Mouse (Mus musculus) midbrain, embryonic 11.5 days (tissue): ENCODE data around the gene Fam241b. TPM values are rescaled to one million over a fixed set of nuclear protein-coding genes. Genes with fewer than 3 reads are reported as not detected.
A peak's percentile ranks its signal among the peaks of the same experiment; 100 is the strongest.
"Not testable (repeated sequence)": the region's sequence is repeated elsewhere in the genome, so short reads cannot be mapped to it uniquely, and the experiment has no call there.

Source experiments
- ATAC-seq: fragments of 200-750 bp; cut with Nextera tagmentation; 2 replicates; pipeline ENCODE4 v1.8.0; 2017; ENCODE audit warnings: moderate TSS enrichment, moderate library complexity; ENCODE audit not compliant: low FRiP score
- DNase-seq: peaks from one replicate; pipeline ENCODE4 v3.0.0; 2015; ENCODE audit warnings: low spot score; ENCODE audit errors: missing footprints
- H3K27ac ChIP-seq: fragments of 300-500 bp; sonication (generic); 2 replicates; pipeline ENCODE4 v1.5.1; 2014; ENCODE audit warnings: low read depth, low read length
- H3K27me3 ChIP-seq: fragments of 300-500 bp; sonication (generic); 2 replicates; pipeline ENCODE4 v1.6.1; 2014; ENCODE audit warnings: mild to moderate bottlenecking, low read length, moderate library complexity, mixed read lengths; ENCODE audit not compliant: control insufficient read depth, insufficient read depth
- H3K36me3 ChIP-seq: fragments of 300-500 bp; sonication (generic); 2 replicates; pipeline ENCODE4 v1.6.1; 2014; ENCODE audit warnings: mild to moderate bottlenecking, low read length, moderate library complexity, mixed read lengths; ENCODE audit not compliant: control insufficient read depth, insufficient read depth
- H3K4me1 ChIP-seq: fragments of 300-500 bp; sonication (generic); 2 replicates; pipeline ENCODE4 v1.6.1; 2014; ENCODE audit warnings: low read length; ENCODE audit not compliant: control insufficient read depth, insufficient read depth
- H3K4me2 ChIP-seq: fragments of 300-500 bp; sonication (generic); 2 replicates; pipeline ENCODE4 v1.6.1; 2014; ENCODE audit warnings: mild to moderate bottlenecking, moderate library complexity
- H3K4me3 ChIP-seq: fragments of 300-500 bp; sonication (generic); 2 replicates; pipeline ENCODE4 v1.5.1; 2014; ENCODE audit warnings: low read depth, low read length
- H3K9ac ChIP-seq: fragments of 300-500 bp; sonication (generic); 2 replicates; pipeline ENCODE4 v1.6.1; 2014; ENCODE audit warnings: low read length
- H3K9me3 ChIP-seq: fragments of 300-500 bp; sonication (generic); 2 replicates; pipeline ENCODE4 v1.6.1; 2016; ENCODE audit warnings: low read length; ENCODE audit not compliant: control insufficient read depth
- WGBS: fragments of 180-500 bp; shearing (Covaris S2); extraction: QIAGEN DNeasy Blood & Tissue Kit; methylation state at CpG from one replicate; pipeline ENCODE4 v1.1.7; 2014; 5-methylcytosine and 5-hydroxymethylcytosine counted together
- polyA plus RNA-seq: library from polyadenylated mRNA; unstranded; fragments of >200 nt; fragmentation: Nextera tagmentation; extraction: Ambion mirVana; gene quantifications from 2 replicates; pipeline ENCODE4 v1.2.1, GENCODE M21; 2014

Fam241b gene
- polyA plus RNA-seq, 1 experiment from 2014 or later: 7.1 TPM

DNA sequence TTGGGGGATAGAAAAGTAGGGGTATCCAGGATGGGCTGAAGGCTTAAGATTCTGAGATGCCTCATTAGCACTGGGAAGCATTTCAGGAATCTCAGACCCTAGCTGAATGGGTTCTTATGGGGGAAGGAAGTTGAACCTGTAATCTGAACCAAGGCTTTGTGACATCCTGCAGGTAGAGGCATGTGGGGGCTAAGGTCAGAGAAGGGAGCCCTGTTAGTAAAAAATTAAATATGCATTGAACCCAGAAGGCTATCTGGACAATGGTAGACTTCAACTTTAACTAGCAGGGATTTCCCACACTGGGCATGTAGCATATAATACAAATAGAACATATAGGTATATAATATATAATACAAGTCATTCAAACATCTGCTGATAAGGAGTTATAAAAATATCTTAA is 54.2 kb downstream of the Fam241b start:
- no peak overlapping the region for H3K27ac ChIP-seq
- H3K4me3 ChIP-seq: no peak overlapping the region
- H3K36me3 ChIP-seq: no peaks in the 10 kb centered on the region
- no peaks in the 10 kb centered on the region for H3K4me1 ChIP-seq
- ATAC-seq (no peak), DNase-seq (peak; percentile 64)
- no peaks in the 10 kb centered on the region for H3K27me3 ChIP-seq
- no peak overlapping the region for H3K4me2 ChIP-seq
- H3K9me3 ChIP-seq: no peaks in the 10 kb centered on the region
- H3K9ac ChIP-seq: no peak overlapping the region

GRCm38 (mm10) chr10:62089071-62089470 is 54.6 kb downstream of the Fam241b start:
- Histone ChIP-seq H3K4me2 (no peak overlapping the region), H3K36me3 (no peaks in the 10 kb centered on the region), H3K9ac (no peak overlapping the region), H3K27me3 (no peaks in the 10 kb centered on the region), H3K4me3 (no peak overlapping the region), H3K9me3 (no peaks in the 10 kb centered on the region), H3K4me1 (no peaks in the 10 kb centered on the region), H3K27ac (no peak overlapping the region)
- ATAC-seq (no peak), DNase-seq (no peak)
- 70% methylated on average over 7 of the region's 7 CpGs for WGBS

DNA sequence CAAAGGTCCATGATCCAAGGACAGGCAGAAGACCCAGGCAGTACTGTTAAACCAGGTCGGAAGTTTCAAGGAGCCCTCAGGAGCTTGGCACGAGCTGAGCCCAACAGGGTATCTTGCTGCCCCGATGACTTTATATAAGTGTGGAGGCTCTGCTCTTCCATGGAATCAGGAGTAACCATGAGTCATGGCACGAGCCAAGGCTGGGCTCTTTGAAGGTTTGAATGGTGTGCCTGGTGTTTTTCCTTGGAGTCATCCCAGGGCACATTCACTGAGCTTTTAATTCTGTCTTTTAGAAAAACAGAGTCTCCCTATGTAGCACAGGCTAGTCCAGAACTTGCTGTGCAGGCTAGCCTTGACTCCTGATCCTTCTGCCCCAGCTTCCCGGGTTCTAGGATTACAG is 55.3 kb downstream of the Fam241b start:
- H3K9me3 ChIP-seq: no peaks in the 10 kb centered on the region
- no peaks in the 10 kb centered on the region for H3K27me3 ChIP-seq
- no peak overlapping the region for H3K4me3 ChIP-seq
- no peak overlapping the region for H3K4me2 ChIP-seq
- H3K9ac ChIP-seq: no peak overlapping the region
- 79% methylated on average over 5 of the region's 5 CpGs for WGBS
- no peaks in the 10 kb centered on the region for H3K36me3 ChIP-seq
- DNase-seq (peak; percentile 21), ATAC-seq (no peak)
- H3K4me1 ChIP-seq: no peaks in the 10 kb centered on the region
- H3K27ac ChIP-seq: no peak overlapping the region

DNA sequence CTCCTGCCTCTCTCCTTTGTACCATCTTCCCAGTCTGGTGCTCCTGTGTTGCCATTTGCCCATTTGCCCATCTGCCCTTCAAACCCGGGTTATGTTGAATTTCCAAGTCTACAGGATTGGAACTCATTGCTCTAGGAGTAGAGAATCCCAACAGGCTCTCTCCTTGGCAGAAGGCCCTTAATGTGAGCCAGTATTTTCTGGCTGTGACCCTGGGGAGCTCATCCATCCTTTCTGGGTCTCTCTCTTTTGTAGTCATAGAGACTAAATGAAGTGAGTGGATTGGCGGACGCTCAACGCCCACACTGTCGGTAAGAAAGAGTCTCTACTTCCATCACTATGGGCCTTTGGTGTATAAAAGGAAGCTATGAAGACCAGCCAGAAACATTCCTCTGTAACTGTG is 56.9 kb downstream of the Fam241b start:
- H3K36me3 ChIP-seq: no peaks in the 10 kb centered on the region
- H3K4me2 ChIP-seq: no peak overlapping the region
- no peaks in the 10 kb centered on the region for H3K4me1 ChIP-seq
- H3K9ac ChIP-seq: no peak overlapping the region
- no peak for ATAC-seq
- no peak overlapping the region for H3K27ac ChIP-seq
- 89% methylated on average over 5 of the region's 5 CpGs for WGBS
- peak; percentile 69 for DNase-seq
- no peak overlapping the region for H3K4me3 ChIP-seq
- no peaks in the 10 kb centered on the region for H3K9me3 ChIP-seq
- H3K27me3 ChIP-seq: no peaks in the 10 kb centered on the region

- H3K4me3 ChIP-seq: no peak overlapping the region
- peak; percentile 44 for DNase-seq
- H3K9ac ChIP-seq: no peak overlapping the region
- WGBS: 62% methylated on average over 2 of the region's 2 CpGs
- H3K36me3 ChIP-seq: no peaks in the 10 kb centered on the region
- H3K27me3 ChIP-seq: no peaks in the 10 kb centered on the region
- no peak overlapping the region for H3K27ac ChIP-seq
- no peak overlapping the region for H3K4me2 ChIP-seq
- H3K9me3 ChIP-seq: no peaks in the 10 kb centered on the region
- H3K4me1 ChIP-seq: no peaks in the 10 kb centered on the region
- no peak for ATAC-seq
Observed at GRCm38 (mm10) chr10:62086044-62086443, 57.7 kb downstream of the Fam241b start.

DNA sequence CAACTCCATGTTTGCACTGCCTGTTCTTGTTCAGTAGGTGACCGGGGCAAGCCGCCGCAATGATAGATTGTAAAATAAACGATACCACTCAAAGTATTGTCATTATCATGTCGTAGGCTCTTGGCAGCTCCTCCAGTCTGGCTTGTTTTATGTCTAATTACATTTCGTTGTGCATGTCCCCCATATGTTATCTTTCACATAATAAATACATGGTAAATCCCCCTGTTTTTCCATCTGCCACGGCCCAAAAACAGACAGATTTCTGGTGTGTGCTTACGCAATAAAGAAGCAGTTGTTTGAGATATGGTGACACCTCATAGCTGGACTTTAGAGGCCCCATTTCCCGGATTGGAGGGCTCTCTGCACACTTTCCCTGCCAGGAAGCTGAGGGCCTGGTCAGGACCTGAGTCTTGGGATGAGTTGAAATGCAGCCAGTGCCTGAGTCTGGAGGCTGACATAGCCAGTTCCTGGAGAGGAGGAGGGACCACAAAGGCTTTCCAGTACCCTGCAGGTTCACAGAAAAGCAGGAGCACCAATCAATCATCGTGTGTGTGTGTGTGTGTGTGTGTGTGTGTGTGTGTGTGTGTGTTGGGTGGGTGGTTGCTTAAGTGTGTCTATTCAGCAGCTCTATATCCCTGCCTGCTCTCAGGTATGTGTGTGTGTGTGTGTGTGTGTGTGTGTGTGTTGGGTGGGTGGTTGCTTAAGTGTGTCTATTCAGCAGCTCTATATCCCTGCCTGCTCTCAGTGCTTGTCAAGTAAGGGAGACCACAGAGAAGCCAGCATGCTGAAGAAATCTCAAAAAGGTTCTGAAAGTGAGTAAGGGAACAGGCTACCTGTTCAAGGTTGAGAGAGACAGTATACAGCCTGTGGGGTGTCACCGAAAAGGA is 67.2 kb downstream of the Fam241b start:
- no peaks in the 10 kb centered on the region for H3K4me1 ChIP-seq
- H3K36me3 ChIP-seq: no peaks in the 10 kb centered on the region
- no peak overlapping the region for H3K27ac ChIP-seq
- no peak overlapping the region for H3K4me3 ChIP-seq
- ATAC-seq (no peak), DNase-seq (no peak)
- no peaks in the 10 kb centered on the region for H3K9me3 ChIP-seq
- no peak overlapping the region for H3K9ac ChIP-seq
- 86% methylated on average over 11 of the region's 11 CpGs for WGBS
- no peaks in the 10 kb centered on the region for H3K27me3 ChIP-seq
- no peak overlapping the region for H3K4me2 ChIP-seq

- H3K4me2 ChIP-seq, H3K9ac ChIP-seq: not testable (repeated sequence)
- WGBS: 76% methylated on average over 12 of the region's 14 CpGs
Observed at GRCm38 (mm10) chr10:62071346-62071745, 72.4 kb downstream of the Fam241b start.

DNA sequence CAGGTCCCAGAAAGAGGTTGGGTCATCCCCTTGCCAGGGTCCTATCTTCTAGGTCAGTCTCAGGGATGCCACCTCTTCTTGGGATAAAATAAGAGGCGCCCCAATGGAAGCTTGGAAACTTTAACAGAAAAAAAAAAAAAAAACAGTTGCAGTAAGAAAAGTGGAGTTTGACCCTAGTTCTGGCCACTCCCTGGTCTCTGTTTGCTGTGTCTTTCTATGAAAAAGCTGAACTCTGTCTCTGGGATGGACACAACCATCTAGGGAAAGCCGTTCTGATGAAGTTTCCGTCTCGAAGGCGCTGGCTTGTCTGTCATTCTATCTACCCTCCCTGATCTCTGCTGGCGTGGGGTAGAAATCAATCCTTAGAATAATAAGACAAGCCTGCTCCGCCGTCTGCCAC is 73.1 kb downstream of the Fam241b start:
- Histone ChIP-seq H3K27ac (no peak overlapping the region), H3K9me3 (no peaks in the 10 kb centered on the region), H3K27me3 (no peaks in the 10 kb centered on the region), H3K4me1 (no peaks in the 10 kb centered on the region), H3K9ac (no peak overlapping the region), H3K36me3 (no peaks in the 10 kb centered on the region), H3K4me3 (no peak overlapping the region), H3K4me2 (no peak overlapping the region)
- DNase-seq (no peak), ATAC-seq (no peak)
- WGBS: 88% methylated on average over 8 of the region's 8 CpGs

More at GRCm38 (mm10) chr10:62071346-62071745, 72.4 kb downstream of the Fam241b start:
- H3K4me3 ChIP-seq, ATAC-seq, H3K9me3 ChIP-seq, H3K36me3 ChIP-seq, H3K4me1 ChIP-seq, H3K27me3 ChIP-seq, H3K27ac ChIP-seq, DNase-seq: not testable (repeated sequence)

DNA sequence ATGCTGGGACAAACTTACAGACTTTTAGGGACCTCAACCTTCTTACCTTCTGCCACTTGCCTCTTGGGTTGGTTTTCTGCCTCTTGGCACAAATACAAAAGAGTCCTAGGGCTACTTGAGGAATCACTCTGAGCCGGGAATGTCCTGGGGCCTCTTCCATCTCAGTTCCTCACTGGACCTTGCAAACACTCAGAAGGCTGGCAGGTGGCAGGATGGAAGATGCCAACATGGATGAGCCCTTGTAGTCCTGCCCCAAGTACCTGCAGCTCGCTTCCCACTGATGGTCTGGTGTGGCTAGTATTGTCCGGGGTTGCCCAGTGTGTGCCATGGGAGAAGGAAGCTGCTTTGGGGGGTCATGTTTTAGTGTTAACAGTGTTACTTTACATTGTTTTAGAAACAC is 73.8 kb downstream of the Fam241b start:
- no peak for DNase-seq
- Histone ChIP-seq H3K36me3 (no peaks in the 10 kb centered on the region), H3K27me3 (no peaks in the 10 kb centered on the region), H3K4me2 (no peak overlapping the region), H3K4me1 (no peaks in the 10 kb centered on the region), H3K4me3 (no peak overlapping the region), H3K9ac (no peak overlapping the region), H3K27ac (no peak overlapping the region), H3K9me3 (no peaks in the 10 kb centered on the region)
- ATAC-seq: no peak
- whole genome bisulfite sequencing: 83% methylated on average over 3 of the region's 3 CpGs
